Mouse (Mus musculus): Measurements from ENCODE around the gene Opn4. TPM values are rescaled to one million over a fixed set of nuclear protein-coding genes. Genes with fewer than 3 reads are reported as not detected.
A peak's percentile ranks its signal among the peaks of the same experiment; 100 is the strongest.

Opn4 gene
- polyA plus RNA-seq, 1 experiment from 2014 or later, result not detected

DNA sequence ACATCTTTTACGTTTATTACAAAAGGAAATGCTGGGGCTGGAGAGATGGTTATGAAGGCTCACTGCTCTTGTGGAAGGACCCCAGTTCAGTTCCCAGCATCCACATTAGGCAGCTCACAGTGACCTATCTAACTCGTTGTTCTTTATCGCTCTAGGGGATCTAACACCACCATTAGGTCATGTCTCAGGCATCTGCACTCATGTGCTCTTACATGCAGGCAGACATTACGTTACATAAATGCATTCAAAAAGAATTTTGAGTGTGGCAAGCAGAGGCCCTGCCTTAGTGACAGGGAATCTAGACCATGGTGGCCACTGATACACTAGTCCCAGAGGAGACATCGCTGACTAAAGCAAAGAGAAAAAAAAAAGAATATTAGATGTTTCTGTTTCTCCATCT lies 23.1 kb upstream of the Opn4 start:
- no peaks in the 10 kb centered on the region for H3K9me3 ChIP-seq (ENCODE audit: control insufficient read depth, low read length)
- no peaks in the 10 kb centered on the region for H3K36me3 ChIP-seq (ENCODE audit: control insufficient read depth, insufficient read depth, low read length)
- WGBS, result 86% methylated on average over 5 of the region's 5 CpGs
- no peak overlapping the region for H3K27ac ChIP-seq (ENCODE audit: low read depth, low read length)
- H3K4me1 ChIP-seq (ENCODE audit: control insufficient read depth, insufficient read depth, low read length), result no peaks in the 10 kb centered on the region
- ATAC-seq (ENCODE audit: insufficient read depth, low FRiP score, low TSS enrichment) (no peak), DNase-seq (ENCODE audit: low spot score) (no peak)
- no peak overlapping the region for H3K4me3 ChIP-seq (ENCODE audit: low read depth, low read length)
- no peaks in the 10 kb centered on the region for H3K27me3 ChIP-seq (ENCODE audit: control insufficient read depth, insufficient read depth, low read length)
- H3K4me2 ChIP-seq (ENCODE audit: low read depth), result no peak overlapping the region
- no peak overlapping the region for H3K9ac ChIP-seq (ENCODE audit: low read length)

DNA sequence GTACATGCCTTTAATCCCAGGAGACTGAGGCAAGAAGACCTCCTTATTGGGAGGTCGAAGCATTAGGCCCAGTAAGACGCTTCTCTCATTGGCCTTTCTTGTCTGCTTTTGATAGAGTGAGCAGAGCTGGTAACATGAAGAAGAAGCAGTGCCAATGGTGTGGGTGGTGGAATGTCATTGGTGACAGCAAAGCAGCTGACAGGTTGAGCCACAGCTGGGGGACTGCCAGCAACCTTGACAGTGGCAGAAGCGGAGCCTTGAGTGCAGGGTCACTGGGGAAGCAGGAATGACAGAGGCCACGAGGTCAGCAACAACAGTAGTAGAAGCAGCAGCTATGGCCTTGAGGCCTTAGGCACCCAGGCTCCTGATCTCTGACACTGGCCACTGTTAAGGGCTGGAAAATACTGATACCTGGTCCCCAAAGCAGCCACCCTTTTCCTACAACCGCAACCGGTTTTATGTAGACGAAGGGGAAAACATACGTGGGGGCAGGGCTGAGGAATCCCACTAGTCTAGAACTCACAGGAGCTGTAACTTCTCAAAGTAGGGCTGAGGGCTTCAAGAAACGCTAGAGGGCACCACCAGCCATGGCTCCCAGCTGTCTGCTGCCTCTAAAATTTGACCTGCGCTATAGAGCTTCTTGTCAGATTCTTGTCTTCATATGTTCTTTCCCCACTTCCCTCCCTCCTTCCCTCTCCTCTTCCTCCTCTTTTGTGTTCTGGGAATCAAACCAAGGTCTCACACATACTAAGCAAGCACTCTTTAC lies 20.9 kb upstream of the Opn4 start:
- no peak for ATAC-seq (ENCODE audit: insufficient read depth, low FRiP score, low TSS enrichment)

DNA sequence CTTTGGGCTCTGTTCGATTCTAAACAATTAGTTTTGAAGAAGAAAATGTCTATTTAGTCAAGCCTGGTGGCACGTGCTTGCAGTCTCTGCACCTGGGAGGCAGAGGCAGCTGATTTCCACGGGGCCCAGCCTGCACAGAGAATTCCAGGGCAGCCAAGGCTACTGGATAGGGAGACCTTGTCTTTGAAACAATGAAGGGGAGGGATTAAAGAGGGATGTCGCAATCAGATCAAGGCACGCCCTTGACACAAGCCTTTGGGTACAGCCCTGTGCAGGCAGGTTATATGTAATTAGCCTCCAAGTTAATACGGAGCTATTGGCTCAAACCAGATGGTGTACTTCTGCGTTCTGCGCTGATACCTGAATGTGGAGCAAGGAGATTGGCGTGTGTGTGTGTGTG lies 18.9 kb upstream of the Opn4 start:
- Histone ChIP-seq H3K36me3 (ENCODE audit: control insufficient read depth, insufficient read depth, low read length) (no peaks in the 10 kb centered on the region), H3K27me3 (ENCODE audit: control insufficient read depth, insufficient read depth, low read length) (peaks cover 12% of the 10 kb centered on the region; the same call in 1 of the 2 replicates), H3K4me1 (ENCODE audit: control insufficient read depth, insufficient read depth, low read length) (no peaks in the 10 kb centered on the region), H3K9me3 (ENCODE audit: control insufficient read depth, low read length) (no peaks in the 10 kb centered on the region), H3K4me3 (ENCODE audit: low read depth, low read length) (no peak overlapping the region), H3K4me2 (ENCODE audit: low read depth) (no peak overlapping the region), H3K9ac (ENCODE audit: low read length) (no peak overlapping the region), H3K27ac (ENCODE audit: low read depth, low read length) (no peak overlapping the region)
- ATAC-seq (ENCODE audit: insufficient read depth, low FRiP score, low TSS enrichment) (no peak), DNase-seq (ENCODE audit: low spot score) (no peak)
- WGBS, result 41% methylated on average over 9 of the region's 9 CpGs

More for the DNA sequence above, 20.9 kb upstream of the Opn4 start:
- Histone ChIP-seq H3K4me3 (ENCODE audit: low read depth, low read length) (no peak overlapping the region), H3K4me2 (ENCODE audit: low read depth) (no peak overlapping the region), H3K4me1 (ENCODE audit: control insufficient read depth, insufficient read depth, low read length) (no peaks in the 10 kb centered on the region), H3K9ac (ENCODE audit: low read length) (no peak overlapping the region), H3K36me3 (ENCODE audit: control insufficient read depth, insufficient read depth, low read length) (no peaks in the 10 kb centered on the region), H3K9me3 (ENCODE audit: control insufficient read depth, low read length) (no peaks in the 10 kb centered on the region), H3K27me3 (ENCODE audit: control insufficient read depth, insufficient read depth, low read length) (peaks cover under 1% of the 10 kb centered on the region; the same call in 1 of the 2 replicates), H3K27ac (ENCODE audit: low read depth, low read length) (no peak overlapping the region)
- 38% methylated on average over 10 of the region's 10 CpGs for WGBS
- peak; percentile 35 for DNase-seq (ENCODE audit: low spot score)

DNA sequence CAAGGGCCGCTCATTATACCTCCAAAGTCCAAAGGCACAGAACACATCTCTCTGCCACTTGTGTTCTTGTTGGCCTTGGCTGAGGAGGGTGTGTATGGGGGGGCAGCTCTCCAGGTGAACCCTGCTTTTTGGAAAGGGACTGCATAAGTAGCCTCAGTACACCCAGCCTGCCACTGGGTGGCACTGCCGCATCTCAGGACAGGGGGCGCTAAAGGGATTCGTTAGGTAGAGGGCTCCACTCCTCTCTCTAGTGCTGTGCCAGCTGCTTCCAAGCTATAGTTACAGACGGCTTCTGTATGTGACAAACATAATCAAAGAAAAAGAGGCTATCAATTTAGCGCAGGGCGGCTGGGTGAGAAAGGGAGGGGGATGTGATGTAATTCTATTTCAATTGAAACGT lies 16.9 kb upstream of the Opn4 start:
- ATAC-seq (ENCODE audit: insufficient read depth, low FRiP score, low TSS enrichment), result peak; percentile 58; the same call in 1 of the 2 replicates
- H3K9me3 ChIP-seq (ENCODE audit: control insufficient read depth, low read length), result no peaks in the 10 kb centered on the region
- H3K4me2 ChIP-seq (ENCODE audit: low read depth), result no peak overlapping the region
- no peak overlapping the region for H3K27ac ChIP-seq (ENCODE audit: low read depth, low read length)
- no peaks in the 10 kb centered on the region for H3K4me1 ChIP-seq (ENCODE audit: control insufficient read depth, insufficient read depth, low read length)
- H3K4me3 ChIP-seq (ENCODE audit: low read depth, low read length), result no peak overlapping the region
- H3K36me3 ChIP-seq (ENCODE audit: control insufficient read depth, insufficient read depth, low read length), result no peaks in the 10 kb centered on the region
- WGBS, result 4% methylated on average over 8 of the region's 8 CpGs
- peak; percentile 87 for DNase-seq (ENCODE audit: low spot score)
- peaks cover 13% of the 10 kb centered on the region; the same call in 1 of the 2 replicates for H3K27me3 ChIP-seq (ENCODE audit: control insufficient read depth, insufficient read depth, low read length)
- H3K9ac ChIP-seq (ENCODE audit: low read length), result no peak overlapping the region

DNA sequence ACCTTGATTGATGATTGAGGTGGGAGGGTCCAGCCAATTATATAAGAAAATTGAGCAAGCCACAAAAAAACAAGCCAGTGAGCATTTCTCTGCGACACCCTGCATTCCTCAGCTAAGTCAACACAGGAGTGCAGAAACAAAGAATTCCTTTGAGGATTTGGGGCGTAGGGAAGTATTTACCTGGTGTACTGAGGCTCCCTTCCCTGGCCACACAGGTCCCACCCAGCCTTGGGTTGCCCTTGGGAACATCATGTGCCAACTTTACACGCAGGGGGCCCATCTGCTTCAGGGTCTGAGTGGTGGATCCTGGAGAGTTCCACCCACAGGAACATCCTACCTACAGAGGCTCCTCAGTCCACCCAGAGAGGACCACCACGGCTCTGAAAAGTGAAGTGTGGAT lies 15.7 kb upstream of the Opn4 start:
- Histone ChIP-seq H3K9me3 (ENCODE audit: control insufficient read depth, low read length) (no peaks in the 10 kb centered on the region), H3K4me2 (ENCODE audit: low read depth) (no peak overlapping the region), H3K4me1 (ENCODE audit: control insufficient read depth, insufficient read depth, low read length) (no peaks in the 10 kb centered on the region), H3K27ac (ENCODE audit: low read depth, low read length) (no peak overlapping the region), H3K4me3 (ENCODE audit: low read depth, low read length) (no peak overlapping the region), H3K9ac (ENCODE audit: low read length) (no peak overlapping the region), H3K36me3 (ENCODE audit: control insufficient read depth, insufficient read depth, low read length) (no peaks in the 10 kb centered on the region), H3K27me3 (ENCODE audit: control insufficient read depth, insufficient read depth, low read length) (peaks cover 13% of the 10 kb centered on the region; the same call in 1 of the 2 replicates)
- 56% methylated on average over 4 of the region's 4 CpGs for WGBS
- DNase-seq (ENCODE audit: low spot score) (no peak), ATAC-seq (ENCODE audit: insufficient read depth, low FRiP score, low TSS enrichment) (no peak)

DNA sequence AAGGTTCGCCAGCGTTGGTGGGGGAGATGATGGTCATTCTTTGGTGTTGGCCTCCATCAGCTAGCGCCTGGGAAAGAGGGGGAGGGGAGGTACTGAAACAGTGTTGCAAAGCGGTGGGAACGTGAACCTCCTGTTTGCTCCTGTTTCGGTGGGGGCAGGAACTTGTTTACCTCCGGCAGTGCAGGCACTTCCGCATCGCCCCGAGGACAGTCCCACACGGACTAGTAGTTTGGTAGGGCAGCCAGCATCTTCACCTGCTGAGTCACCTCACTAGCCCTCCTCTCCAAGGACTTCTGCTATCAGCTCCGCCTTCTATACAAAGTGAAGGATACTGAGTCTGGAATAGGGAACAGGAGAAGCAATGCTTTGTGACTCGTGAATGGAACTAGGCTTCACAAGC lies 15.1 kb upstream of the Opn4 start:
- no peaks in the 10 kb centered on the region for H3K36me3 ChIP-seq (ENCODE audit: control insufficient read depth, insufficient read depth, low read length)
- no peak overlapping the region for H3K9ac ChIP-seq (ENCODE audit: low read length)
- 4% methylated on average over 13 of the region's 13 CpGs for WGBS
- H3K9me3 ChIP-seq (ENCODE audit: control insufficient read depth, low read length), result no peaks in the 10 kb centered on the region
- H3K27ac ChIP-seq (ENCODE audit: low read depth, low read length), result no peak overlapping the region
- ATAC-seq (ENCODE audit: insufficient read depth, low FRiP score, low TSS enrichment) (no peak), DNase-seq (ENCODE audit: low spot score) (no peak)
- H3K4me3 ChIP-seq (ENCODE audit: low read depth, low read length), result no peak overlapping the region; the same call in 1 of the 2 replicates
- H3K4me1 ChIP-seq (ENCODE audit: control insufficient read depth, insufficient read depth, low read length), result no peaks in the 10 kb centered on the region
- peak overlapping the region; percentile 35 for H3K4me2 ChIP-seq (ENCODE audit: low read depth)
- peaks cover 13% of the 10 kb centered on the region; the same call in 1 of the 2 replicates for H3K27me3 ChIP-seq (ENCODE audit: control insufficient read depth, insufficient read depth, low read length)

DNA sequence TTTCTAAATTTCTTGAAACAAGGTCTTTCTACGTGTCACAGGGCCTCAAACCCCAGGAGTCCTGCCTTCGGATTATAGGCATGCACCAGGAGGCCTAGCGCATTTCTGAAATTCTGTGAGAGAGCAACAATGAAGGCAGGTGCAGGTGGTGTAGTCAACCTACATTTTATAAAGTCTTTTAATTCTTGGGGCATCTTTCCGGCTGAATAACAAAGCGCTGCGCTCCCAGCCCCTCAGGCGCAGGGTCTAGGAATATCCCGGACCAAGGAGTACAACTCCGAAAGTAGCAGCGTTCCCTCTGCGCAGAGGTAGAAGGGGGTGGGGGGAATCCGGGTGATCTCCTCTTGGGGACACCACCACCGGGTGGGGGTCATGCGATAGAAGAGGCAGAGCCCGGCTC lies 14.6 kb upstream of the Opn4 start:
- Histone ChIP-seq H3K27ac (ENCODE audit: low read depth, low read length) (no peak overlapping the region), H3K9me3 (ENCODE audit: control insufficient read depth, low read length) (no peaks in the 10 kb centered on the region), H3K9ac (ENCODE audit: low read length) (no peak overlapping the region), H3K36me3 (ENCODE audit: control insufficient read depth, insufficient read depth, low read length) (no peaks in the 10 kb centered on the region), H3K4me1 (ENCODE audit: control insufficient read depth, insufficient read depth, low read length) (no peaks in the 10 kb centered on the region), H3K4me3 (ENCODE audit: low read depth, low read length) (no peak overlapping the region; the same call in 1 of the 2 replicates), H3K27me3 (ENCODE audit: control insufficient read depth, insufficient read depth, low read length) (peaks cover 13% of the 10 kb centered on the region; the same call in 1 of the 2 replicates), H3K4me2 (ENCODE audit: low read depth) (peak overlapping the region; percentile 35)
- 9% methylated on average over 15 of the region's 15 CpGs for WGBS
- DNase-seq (ENCODE audit: low spot score) (no peak), ATAC-seq (ENCODE audit: insufficient read depth, low FRiP score, low TSS enrichment) (no peak)

DNA sequence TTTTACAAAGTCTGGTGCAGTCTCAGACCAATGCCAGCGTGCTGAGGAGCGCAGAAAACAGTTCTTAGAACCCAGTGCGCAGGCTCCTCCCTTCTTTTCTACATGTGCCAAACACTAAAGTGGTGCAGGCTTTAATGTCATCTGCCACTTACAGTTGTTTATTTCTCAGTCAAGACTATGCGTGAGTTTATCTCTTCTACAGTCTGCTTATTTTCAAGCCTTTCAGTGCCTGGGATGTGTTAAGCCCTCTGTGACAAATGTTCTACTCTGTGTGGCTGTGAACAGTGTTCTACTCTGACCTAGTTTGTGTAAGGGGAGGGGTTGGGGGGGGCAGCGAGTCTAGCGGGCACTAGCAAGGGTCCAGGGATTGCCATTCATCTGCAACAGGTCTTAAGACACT lies 13.6 kb upstream of the Opn4 start:
- WGBS, result 66% methylated on average over 6 of the region's 6 CpGs
- no peak overlapping the region for H3K27ac ChIP-seq (ENCODE audit: low read depth, low read length)
- H3K4me1 ChIP-seq (ENCODE audit: control insufficient read depth, insufficient read depth, low read length), result no peaks in the 10 kb centered on the region
- no peak overlapping the region for H3K4me3 ChIP-seq (ENCODE audit: low read depth, low read length)
- H3K36me3 ChIP-seq (ENCODE audit: control insufficient read depth, insufficient read depth, low read length), result no peaks in the 10 kb centered on the region
- no peak overlapping the region for H3K4me2 ChIP-seq (ENCODE audit: low read depth)
- no peak overlapping the region for H3K9ac ChIP-seq (ENCODE audit: low read length)
- DNase-seq (ENCODE audit: low spot score) (no peak), ATAC-seq (ENCODE audit: insufficient read depth, low FRiP score, low TSS enrichment) (no peak)
- H3K9me3 ChIP-seq (ENCODE audit: control insufficient read depth, low read length), result no peaks in the 10 kb centered on the region
- peaks cover 13% of the 10 kb centered on the region; the same call in 1 of the 2 replicates for H3K27me3 ChIP-seq (ENCODE audit: control insufficient read depth, insufficient read depth, low read length)

DNA sequence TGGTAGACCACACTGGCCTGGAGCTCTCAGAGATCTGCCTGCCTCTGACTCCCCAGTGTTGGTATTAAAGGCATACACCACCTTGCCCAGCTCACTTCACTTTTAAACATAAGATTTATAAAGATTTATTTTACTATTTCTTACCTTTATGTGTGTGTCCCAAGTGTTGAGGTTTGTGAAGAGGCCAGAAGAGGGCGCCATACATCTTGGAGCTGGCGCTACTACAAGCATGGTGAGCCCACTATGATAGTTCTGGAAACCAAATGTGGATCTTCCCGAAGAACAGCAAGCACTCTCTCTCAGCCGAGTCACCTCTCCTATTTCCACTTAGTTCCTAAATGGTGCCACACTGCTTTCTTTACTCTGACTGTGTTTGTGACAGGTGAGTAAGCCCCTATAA lies 12.3 kb upstream of the Opn4 start:
- no peak for ATAC-seq (ENCODE audit: insufficient read depth, low FRiP score, low TSS enrichment)
- DNase-seq (ENCODE audit: low spot score), result no peak
- Histone ChIP-seq H3K36me3 (ENCODE audit: control insufficient read depth, insufficient read depth, low read length) (no peaks in the 10 kb centered on the region), H3K9me3 (ENCODE audit: control insufficient read depth, low read length) (no peaks in the 10 kb centered on the region), H3K4me3 (ENCODE audit: low read depth, low read length) (no peak overlapping the region), H3K4me1 (ENCODE audit: control insufficient read depth, insufficient read depth, low read length) (no peaks in the 10 kb centered on the region), H3K27ac (ENCODE audit: low read depth, low read length) (no peak overlapping the region), H3K27me3 (ENCODE audit: control insufficient read depth, insufficient read depth, low read length) (peaks cover 13% of the 10 kb centered on the region; the same call in 1 of the 2 replicates), H3K4me2 (ENCODE audit: low read depth) (no peak overlapping the region), H3K9ac (ENCODE audit: low read length) (no peak overlapping the region)
- 37% methylated on average over 4 of the region's 4 CpGs for WGBS

All from neural tube, embryonic 11.5 days (tissue).